Mouse (Mus musculus) kidney, adult 9 months (tissue): ENCODE measurements around the gene Defa33.
"Not testable (repeated sequence)": the region's sequence is repeated elsewhere in the genome, so short reads cannot be mapped to it uniquely, and the experiment has no call there.

ENCODE experiments used
- DNase-seq: peaks from one replicate; pipeline ENCODE4 v3.0.0; 2022

Gene Defa33

GRCm38 (mm10) chr8:21391511-21391910, at the start of gene Defa33:
Defa33 (plus strand) TSS chr8:21391811.
- not testable (repeated sequence) for DNase-seq

GRCm38 (mm10) chr8:21378215-21378614, 13.4 kb upstream of the Defa33 start, which contains the start of gene Defa2:
Defa2 (plus strand) TSS chr8:21378515.
- DNase-seq: not testable (repeated sequence)

GRCm38 (mm10) chr8:21427111-21427510, 35.5 kb downstream of the Defa33 start, which contains the start of gene Defa36:
Defa36 (plus strand) TSS chr8:21427411.
- not testable (repeated sequence) for DNase-seq
